Mouse (Mus musculus) liver, adult 2 months (tissue): ENCODE data around the gene Negr1.

Experiments
- CTCF ChIP-seq: fragments of 200-500 bp; IDR thresholded peaks from 2 replicates; pipeline ENCODE4 v1.5.1; 2011; ENCODE audit warnings: low read depth, low read length, control low read depth
- POLR2A ChIP-seq: fragments of 200-500 bp; IDR thresholded peaks from 2 replicates; pipeline ENCODE4 v1.6.1; 2011; ENCODE audit warnings: low read length, control low read depth; ENCODE audit not compliant: insufficient read depth; ENCODE audit errors: extremely low read depth

GRCm38 (mm10) chr3:156527231-156527995 lies 34.2 kb upstream of the Negr1 start:
- TF ChIP-seq CTCF = no peak
- TF ChIP-seq POLR2A = no peak
